Mouse (Mus musculus): ENCODE data around the gene Hexdc.

DNA sequence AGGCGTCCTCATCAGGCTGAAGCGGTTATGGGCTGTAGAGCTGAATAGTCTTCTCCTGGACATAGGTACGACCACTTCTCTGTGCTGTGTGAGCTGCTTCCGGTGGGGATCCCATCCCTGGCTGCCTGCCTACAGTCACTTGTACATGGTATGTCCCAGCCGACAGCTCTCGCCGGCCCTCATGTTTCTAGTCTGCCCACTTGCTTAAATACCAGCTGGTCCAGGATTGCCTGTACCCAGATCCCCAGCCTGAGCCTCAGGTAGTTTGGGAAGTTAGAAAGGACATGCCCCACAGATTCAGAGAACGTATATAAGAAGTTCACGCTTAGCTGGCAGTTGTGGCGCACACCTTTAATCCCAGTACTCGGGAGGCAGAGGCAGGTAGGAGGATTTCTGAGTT lies 15.5 kb downstream of the Hexdc start:
- TF ChIP-seq CTCF (IDR thresholded peaks at IDR 0.05; ENCODE audit: insufficient read depth, low read depth, low read length) (no peak), POLR2A (IDR thresholded peaks at IDR 0.05; ENCODE audit: insufficient read depth, low read depth, low read length) (no peak)

All from olfactory bulb, adult 2 months (tissue).